Mouse (Mus musculus) layer of hippocampus, adult 8-10 months (tissue): Measurements from ENCODE around the gene Ppp1r14b. TPM values are rescaled to one million over a fixed set of nuclear protein-coding genes. Genes with fewer than 3 reads are reported as not detected.

Experiments
- DNase-seq, 2 experiments: peaks; one replicate each; pipeline ENCODE4 v3.0.0; 2022; ENCODE audit warnings: low spot score in 2 of 2
- total RNA-seq, 4 experiments: library from RNA; stranded (reverse); gene quantifications; 2 replicates each; pipeline ENCODE4 v1.2.4; 2022

Gene Ppp1r14b
- total RNA-seq, 4 experiments from 2014 or later: 55.4 to 81.1 (median 63.5) TPM

DNA sequence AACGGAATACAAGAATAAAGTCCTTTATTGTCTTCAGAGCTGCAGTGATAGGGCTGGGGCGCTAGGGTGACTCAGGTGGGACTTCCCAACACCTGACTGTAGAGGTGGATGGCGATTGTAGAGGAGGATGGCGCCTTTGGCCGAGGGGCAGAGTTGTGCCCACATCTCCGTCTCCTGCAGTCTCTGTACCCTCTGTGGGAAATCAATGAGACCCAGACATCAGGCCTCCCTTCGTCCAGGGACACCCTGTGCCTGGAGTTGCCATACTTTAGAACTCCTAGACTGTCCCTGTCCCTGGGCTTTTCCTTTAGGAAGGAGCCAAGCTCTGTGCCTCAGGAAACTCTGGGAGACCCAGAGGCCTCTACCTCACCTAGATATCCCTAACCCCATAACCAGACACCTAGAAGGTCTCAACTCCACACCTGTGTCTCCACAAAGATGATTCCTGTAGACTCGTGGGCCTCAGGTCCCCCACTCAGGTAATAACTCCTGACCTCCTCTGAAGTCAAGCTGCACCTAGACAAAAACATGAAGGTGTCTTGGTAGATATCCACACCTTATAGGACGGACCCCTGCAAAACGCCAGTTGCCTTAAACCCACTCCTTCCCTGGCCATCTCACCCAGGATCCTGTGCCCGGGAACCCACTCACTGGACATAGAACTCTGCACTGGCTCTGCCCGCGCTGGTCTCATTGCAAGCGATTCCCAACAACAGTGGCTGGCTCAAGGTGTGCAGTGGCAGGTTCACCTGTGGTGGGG, 18.4 kb downstream of the Ppp1r14b start:
- DNase-seq: no peak

DNA sequence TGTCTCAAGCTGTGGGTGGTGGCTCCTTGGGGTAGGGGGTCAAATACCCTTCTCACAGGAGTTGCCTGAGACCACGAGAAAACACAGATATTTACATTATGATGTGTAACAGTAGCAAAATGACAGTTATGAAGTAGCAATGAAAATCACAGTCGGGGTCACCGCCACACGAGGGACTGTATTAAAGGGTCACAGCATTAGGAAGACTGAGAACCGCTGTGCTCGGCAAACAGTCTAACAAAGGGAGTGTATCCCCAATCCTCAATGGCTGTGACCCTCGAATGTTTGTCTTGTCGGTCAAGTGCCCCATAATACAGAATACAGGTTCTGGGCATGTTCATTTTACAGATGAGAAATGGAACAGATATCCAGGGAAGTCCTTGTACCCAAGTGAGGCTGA, 19.2 kb downstream of the Ppp1r14b start:
- no peak for DNase-seq

DNA sequence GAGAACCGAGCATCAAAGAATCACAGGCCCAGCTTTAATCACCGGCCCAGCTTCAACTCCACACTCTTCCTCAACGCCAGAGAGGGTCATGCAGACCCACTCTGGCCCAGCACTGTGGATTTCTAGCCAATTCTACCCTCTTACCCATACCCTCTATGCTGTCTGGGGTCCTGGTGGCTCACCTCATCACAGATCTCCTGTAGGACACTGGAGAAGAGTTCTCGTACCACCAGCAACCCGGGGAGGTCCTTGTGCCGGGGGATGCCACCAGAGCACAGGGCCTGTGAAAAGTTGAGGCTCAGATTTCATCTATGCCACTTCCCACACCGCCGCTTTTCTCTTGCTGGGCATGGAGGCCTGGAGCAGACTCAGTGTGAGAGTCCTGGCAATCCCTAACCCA, 19.7 kb downstream of the Ppp1r14b start:
- DNase-seq: no peak

DNA sequence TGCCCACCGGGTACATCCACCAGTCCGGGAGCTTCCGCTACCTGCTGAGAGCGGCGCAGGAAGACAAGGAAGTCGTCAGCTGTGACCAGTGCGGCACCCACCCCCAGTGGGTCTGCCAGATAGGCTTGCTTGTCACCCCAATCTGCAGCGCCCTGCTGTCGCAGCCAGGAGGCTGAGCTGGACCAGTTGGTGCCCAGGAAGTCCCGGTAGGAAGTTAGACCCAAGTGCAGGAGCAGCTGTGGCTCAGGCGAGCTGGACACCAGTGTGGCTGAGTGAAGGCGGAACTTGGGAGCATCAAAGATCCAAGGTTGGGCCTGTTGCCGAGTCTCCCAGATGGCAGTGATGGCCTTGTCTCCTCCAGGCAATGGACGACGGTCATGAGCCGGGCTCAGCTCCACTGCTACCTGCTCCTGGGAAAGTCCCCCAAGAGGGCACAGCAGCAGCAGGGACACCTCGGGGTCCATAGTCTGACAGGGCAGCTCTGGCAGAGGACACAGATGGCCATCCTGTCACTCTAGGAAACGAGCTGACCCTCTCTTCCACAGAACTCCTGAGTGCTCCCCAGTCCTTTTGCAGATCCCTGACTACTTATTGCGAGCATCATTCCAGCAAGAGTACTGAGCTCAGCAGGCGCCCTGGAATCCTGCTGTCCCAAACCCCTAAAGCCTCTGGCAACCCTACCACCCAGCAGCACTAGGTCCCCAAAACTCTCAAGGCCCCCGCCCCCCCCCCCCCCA, 20.7 kb downstream of the Ppp1r14b start:
- peak in 1 of 2 experiments; percentile 23 for DNase-seq

DNA sequence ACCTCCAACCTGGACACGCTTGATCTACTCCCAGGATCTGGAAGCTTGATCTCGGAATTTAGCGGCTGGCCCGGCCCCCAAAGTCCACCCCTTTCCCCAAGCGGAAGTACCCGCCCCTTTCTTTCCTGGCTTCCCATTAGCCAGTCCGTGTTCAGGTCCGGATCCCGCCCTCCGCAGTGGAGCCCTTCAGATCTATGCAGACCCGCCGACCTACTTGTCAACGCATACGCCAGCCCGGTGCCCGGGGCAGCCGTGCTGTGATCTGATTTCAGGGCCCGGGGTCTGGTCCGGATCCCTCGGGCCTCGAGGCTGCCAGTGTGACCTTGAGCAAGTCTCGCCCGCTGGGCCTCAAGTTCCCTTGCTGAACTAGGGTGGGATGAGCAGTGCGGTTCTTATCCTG, 21.2 kb downstream of the Ppp1r14b start, which contains the start of the genes Nudt22 and Trpt1:
Gene Nudt22, minus strand, starts transcription at position 112 of the 400 bp plus-strand sequence.
Gene Trpt1, plus strand, starts transcription at position 126 of the 400 bp plus-strand sequence.
- DNase-seq: peak; percentile 79 to 83

DNA sequence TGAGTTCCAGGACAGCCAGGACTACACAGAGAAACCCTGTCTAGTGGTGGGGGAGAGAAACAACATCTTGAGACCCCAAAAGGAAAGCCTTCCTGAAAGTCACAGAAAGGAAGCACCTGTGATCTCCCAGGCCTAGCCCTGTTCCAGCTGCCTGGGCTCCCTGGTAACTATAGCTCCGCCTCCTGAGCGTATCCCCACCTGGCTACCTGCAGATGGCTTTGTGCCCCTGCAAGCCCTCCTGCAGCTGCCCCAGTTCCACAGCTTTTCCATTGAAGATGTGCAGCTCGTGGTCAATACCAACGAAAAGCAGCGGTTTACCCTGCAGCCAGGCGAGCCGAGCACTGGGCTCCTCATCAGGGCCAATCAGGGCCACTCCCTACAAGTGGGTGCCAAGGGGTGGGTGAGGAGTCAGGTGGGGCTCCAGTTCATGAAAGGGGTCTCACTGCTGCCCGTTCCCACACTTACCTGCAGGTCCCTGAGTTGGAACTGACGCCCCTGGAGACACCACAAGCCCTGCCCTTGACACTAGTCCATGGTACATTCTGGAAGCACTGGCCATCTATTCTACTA, 23.0 kb downstream of the Ppp1r14b start:
- DNase-seq: no peak

DNA sequence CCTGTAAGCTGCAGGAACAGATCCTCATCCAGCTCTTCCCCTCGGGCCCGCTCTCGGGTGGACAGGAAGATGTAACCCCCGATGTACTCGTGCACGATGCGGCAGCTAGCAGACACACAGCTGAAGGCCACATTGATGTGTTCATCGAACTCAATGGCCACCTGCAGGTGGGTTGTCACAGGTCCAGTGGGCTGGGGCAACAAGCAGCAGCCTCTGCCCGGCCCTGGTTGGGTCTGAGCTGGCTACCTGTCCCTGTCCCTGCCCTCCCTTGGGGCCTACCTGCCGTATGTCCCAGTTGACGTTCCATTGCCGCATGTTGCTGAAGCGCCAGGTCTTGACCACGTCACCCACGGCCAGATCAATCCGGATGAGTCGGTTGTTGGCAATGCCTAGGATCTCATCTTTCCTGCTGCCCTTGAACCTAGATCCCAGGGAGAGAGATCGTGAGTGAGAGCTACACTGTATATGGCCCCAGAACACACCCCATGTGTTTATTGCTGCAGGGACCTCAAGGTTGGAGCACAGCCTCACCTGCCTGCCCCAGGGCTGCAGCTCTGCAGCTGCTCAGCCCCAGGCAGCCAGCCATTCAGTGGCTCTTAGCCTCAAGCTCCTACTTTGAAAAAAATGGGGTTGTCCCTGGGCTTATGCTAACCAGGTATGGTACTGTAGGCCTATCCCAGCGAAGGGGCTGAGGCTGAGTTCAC, 24.7 kb downstream of the Ppp1r14b start:
- DNase-seq: no peak

DNA sequence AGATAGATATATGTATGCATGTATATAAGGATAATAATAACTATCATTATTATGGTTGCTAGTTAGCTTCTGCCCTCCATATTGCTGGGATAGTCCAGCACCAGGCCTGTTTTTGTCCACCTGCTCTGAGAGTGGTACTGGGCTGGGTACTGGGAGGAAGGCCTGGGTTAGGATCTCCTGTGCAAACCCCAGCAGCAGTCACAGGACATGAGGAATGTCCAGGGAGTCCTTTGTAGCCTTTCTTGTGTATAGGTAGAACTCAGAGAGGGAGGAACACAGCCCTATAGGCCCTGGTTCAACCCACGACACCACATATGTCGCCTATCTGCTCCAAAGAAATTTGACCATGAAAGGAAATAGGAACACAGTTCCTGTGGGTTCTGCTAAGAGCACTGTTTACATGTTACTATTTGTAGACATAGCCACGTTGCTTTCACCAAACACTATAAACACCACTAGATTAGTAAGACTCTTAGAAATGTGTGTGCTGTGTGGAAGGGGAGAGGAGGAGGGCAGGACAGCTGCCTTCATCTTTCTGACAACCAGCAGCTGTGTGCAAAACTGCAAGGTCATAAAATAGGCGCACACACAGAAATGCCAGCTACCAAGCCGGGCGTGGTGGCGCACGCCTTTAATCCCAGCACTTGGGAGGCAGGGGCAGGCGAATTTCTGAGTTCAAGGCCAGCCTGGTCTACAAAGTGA, 32.3 kb downstream of the Ppp1r14b start:
- DNase-seq: no peak

DNA sequence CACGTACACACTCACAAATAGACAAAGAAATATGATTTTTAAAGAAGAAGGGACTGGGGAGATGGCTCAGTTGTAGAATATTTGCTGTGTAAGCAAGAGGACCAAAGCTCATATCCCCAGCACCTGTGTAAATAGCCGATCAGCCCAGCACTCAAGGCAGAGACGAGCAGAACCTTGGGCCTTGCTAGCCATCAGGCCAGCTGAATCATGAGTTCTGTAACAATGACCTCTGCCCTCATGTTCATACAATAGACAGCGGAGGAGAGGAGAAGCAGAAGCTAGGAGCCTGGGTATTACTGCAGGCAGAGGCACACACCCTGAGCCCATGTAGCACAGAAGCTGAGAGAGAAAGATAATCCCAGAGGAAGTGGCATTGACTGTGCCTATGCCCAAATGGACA, 37.7 kb downstream of the Ppp1r14b start:
- DNase-seq: no peak

DNA sequence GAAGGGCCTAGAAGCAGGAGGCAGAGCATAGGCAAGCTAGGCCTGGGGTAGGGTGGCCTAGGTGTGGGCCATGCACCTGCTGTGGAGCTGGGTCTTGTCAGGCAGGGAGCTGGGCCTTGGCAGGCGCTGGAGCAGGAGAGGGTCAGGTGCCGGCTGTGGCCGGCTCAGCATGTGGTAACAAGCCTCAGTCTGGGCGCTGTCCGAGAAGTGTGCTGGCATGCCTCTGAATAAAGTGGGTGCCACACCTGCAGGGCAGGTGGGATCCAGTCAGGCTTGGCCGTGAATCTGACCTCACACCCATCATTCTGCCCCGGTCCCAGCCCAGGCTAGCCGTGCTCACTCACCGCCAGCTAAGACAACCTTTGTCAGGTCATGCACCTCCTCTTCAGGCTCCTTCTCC, 39.2 kb downstream of the Ppp1r14b start:
- no peak for DNase-seq

DNA sequence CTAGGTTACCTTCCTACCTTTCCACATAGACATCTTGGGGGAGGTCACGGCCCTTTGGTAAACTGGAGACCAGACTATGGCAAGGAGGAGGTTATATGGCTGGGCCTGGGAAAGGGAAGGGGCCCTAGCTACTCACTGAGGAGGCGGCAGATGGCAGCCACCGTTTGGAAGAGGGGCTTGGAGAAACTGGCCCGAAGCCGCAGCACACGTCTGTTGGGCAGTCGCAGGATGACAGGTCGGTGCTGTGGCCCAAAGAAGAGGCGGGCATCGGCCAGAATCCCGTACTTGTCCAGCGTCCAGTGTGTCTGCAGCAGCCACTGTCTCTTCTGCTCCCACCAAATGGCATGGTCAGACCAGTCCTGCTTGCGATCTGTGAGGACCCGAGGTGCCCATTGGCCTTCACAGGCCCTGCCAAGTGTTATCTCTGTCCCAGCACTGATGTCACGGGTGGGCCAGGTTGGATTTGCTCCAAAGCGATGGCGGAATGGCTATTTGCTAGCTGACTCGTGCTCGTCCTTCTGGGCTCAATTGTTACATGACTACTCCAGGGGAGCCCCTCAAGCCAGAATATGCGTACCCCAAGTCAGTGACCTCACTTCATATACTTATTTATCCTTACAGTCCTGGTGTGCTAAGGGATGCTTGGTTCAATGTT, 39.8 kb downstream of the Ppp1r14b start:
- no peak for DNase-seq

DNA sequence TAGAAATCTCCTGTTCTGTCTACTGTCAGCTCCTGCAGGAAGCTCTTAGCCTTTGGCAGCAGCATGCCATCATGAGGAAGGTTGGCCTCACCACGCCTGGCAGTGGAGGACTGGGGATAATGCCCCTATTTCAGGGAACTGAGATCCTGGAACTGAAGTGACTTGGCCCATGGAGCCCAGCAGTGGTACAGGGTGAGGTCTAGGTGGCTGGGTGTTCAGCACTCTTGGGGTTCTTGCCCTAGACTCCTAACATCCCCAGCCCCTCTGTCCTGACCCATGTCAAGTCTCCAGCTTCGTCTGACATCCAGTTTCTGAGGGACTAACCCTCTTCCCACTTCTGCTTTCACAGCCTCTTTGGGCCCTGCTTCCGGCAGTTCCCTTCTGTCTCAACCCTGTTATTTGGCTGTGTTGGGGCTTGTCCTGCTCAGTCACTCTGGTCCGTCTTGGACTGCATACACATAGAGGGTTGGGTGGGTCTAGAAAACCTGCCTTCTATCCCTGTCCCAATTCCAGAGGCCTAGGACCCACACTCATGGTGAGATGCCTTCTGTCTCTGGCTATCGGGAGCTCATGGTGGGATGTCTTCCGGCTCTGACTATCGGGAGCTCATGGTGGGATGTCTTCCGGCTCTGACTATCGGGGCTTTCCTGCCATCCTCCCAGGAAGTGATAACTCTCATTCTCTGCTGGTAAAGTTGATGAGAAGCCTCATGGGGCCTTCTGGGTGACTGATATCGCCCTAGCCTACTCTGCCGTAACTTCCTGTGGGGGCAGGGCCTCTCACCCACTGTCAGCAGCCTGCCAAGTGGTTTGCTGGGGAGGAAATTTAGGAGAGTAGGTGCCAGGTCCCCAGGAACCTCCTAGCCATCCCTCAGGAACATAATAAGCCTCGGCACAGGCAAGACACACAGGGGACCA, 43.0 kb downstream of the Ppp1r14b start:
- DNase-seq: no peak

DNA sequence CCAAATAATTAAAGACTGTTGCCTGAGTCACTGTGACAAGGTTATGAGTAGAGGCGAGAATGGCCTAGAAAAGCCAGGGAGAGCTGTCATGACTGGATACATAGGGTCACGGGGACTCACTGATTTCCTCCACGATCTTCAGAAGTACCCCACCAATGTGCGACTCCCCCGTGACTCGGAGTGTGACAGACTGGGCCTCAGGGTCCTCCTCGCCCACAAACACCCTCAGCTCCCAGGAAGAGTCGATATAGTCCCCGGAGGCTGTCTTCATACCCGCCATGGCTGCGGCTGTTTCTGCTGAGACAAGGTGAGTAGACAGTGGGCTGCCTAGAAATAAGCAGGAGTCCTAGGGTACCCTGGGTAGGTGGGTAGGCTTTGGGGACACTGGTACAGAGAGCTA, 43.8 kb downstream of the Ppp1r14b start:
- no peak for DNase-seq

DNA sequence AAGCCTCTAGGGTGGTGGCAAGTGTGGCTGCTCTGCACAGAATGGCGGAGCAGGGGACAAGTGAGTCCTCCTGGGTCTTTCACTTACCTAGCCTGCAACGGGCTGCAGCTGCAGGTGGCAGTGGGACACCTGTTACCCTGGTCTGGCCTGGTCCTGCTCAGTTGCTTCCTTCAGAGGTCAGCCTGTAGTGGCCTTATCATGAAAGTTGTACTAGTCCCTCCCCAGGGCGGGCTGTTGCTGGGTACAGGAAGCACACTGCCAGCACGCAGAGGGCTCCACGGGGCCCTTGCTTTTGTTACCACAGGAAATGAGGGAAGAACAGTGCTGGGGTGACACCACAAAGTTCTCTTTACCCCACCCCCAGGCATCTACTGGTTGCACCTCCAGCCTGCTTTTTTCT, 44.4 kb downstream of the Ppp1r14b start, which contains the start of gene Fermt3:
Gene Fermt3, minus strand, starts transcription at position 279 of the 400 bp plus-strand sequence.
- no peak for DNase-seq

DNA sequence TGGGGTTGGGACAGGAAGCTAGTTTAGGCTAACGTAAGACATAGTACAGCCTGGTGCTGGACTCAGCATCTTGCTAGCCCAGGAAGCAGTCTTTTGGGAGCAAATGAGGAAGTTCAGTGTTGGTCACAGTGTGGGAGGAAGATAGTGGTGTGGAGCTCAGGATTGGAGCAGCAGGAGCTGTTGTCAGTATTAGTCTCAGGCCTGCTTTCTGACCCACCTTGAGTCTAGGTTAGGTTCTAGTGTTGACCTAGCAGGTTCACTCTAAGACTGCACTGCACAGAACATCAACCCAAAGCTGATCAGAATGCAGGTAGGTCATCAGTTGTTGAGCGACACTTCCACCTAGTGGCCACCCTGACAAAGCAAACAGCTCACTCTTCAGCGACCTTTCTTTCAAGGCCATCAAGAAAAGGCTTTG, 45.5 kb downstream of the Ppp1r14b start:
- no peak for DNase-seq
